Mouse (Mus musculus) natural killer cell, adult 2 months (primary cell): ENCODE data around the gene Rabl6.

Source experiments
- DNase-seq, 2 experiments: peaks; one replicate each; pipeline ENCODE4 v3.0.0; 2022; ENCODE audit warnings: low spot score in 2 of 2

The Rabl6 gene

DNA sequence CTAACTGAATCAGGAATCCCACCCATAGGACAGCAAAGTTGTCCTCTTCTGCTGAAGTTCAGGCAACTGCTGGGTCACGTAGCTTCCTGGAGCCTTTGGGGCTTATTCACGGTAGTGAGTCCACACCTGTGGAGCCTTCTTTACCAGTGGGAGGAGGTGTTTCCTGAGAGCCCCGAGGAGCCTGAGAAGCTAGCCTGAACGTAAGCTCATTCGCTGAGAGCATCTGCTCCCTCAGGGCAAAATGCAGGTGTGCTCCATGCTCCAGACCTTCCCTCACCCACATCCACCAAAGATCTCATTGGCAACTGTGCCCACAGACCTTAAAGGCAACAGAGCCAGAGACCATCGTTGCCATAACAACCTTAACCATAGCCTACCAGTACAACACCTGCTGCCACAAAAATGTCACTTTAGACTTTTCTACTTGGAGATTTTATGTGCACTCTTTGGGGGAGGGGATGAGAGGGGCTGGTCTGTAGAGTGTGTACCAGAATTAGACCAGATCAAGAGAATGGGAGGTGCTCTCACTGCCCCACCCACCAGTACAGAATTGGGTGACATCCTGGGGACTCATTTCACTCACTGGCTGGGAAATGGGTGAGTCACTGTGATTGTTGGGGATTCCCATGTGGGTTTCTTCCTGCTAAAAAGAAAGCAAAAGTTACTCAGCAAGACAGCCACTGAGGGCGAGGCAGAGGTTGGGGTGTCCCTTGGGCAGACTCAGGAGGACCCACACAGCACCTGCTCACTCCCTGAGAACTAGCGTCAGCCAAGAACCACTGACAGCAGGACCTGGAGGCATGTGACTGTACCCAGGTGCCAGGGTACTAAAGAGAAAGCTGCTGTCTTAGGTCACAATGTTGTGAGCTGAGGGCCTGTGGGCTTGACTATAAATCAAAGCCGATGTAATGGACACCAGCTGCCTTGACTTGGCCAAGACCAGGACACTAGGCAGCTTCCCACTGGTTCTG, 59.0 kb downstream of the Rabl6 start:
- peak; percentile 86 to 88 for DNase-seq

DNA sequence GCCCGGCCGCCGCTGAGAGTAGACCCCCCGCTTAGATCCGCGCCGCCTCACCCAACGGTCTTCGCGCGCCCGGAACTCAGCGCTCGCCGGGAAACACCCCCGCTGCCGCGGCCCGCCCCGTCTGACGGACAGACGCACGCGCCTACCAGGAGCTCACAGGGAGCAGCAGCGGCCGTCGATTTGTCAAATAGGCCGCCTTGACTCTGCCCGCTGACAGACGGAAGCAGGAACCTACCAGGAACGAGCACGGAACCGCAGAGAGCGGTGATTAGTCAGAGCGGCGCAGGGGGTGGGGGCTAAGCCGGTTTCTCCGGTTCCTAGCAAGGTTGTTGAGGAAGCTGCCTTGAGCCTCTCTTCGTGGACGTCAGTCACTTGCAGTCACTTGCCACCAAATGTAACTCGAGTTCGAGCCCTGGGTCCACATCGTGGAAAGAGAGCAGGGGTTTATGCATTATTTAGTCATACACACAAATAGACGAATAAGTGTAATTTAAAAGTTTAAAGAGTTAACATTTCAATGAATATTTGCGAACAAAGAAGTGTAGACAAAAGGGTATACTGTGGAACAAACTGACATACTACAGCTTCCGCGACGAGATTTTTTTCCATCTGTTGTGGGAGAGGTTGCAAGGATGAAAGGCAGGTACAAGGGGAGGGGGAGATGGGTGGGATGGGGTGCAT, 61.4 kb downstream of the Rabl6 start, which contains the start of gene Traf2:
Gene Traf2, minus strand, starts transcription at position 130 of the 681 bp plus-strand sequence.
- peak; percentile 98 for DNase-seq

DNA sequence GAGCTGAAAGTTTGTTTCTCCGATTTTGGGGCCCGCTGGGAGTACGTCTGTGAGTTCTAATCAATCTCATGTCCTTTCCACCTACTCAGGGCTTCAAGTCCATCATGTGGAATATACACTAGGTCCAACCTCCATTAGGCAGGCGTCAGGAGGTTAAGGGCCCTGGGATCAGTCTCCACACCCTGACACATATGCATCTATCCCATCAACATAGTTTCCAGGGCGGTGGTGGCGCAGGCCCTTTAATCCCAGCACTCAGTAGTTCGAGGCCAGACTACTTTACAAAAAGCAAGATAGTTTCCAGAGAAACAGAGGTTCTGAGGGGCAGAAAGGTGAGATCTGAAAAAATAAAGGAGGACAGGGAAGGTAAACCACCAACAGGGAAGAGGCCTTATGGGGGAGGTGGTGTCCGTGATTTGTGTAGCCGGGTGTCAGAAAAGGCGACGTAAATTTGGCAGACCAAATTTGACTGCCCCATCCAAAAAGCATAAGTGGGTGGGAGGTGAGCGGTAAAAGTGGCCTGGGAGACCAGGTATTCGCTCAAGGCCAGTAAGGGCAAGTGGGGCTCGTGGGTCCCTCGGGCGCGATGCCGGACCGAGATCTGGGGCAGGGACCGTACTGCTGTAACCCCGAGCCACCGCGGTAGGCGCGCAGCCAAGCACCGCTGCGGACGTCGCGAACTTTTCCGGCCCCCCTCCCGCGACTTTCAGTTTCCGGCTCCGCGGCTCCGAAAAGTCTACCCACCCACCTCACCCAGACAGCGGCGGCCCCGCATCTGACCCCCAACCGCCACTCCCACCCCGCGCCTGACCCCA, 62.1 kb downstream of the Rabl6 start:
- DNase-seq = no peak

DNA sequence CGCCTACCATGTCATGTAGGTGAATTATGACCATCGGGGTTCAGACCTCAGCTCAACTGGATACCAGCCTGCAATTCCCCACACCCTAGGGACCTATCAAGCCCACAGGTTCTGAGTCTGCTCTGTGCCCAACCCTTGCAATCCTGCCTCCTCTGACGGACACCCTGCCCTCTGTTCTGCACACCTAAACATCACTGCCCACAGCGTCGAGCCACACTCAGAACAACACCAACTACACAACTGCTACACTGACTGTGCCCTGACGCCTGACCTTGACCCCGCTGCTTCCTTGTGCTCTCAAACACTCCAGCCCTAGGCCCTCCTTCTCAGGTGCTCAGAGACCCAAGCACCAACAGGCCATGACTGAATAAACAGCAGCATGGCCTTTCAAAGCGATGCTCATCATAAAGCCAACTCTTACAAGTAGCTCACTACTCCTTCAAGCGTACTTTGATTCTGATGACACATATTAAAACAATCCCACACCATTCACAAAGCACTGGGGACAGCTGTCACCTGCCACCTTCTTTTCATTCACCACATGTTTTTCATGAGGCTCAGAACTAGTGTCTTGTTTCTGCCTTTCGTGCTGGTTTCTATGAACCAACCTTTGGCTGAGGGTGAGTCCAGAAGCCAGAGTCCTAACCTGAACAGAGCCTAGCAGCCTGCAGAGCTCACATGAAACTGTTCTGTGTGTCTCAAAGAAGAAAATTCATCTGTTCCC, 66.5 kb downstream of the Rabl6 start:
- no peak for DNase-seq

DNA sequence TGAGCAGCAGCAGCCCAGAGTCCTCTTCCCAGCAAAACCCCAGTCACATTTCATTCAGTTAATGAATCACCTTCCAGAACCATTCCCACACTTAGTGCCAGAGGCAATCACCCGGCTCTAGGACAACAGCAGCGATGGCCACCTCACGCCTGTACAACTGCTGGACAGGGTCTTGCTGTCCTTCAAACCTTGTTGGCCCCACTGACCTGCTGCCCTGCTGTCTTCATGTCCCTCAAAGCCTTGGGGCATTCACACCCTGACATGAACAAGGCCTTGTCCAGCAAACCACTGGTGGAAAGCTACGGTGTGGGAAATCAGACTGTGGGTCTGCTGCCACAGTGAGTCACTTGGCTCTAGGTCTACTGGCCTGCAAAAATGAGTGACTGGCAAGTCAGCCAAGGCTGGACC, 67.8 kb downstream of the Rabl6 start:
- no peak for DNase-seq

DNA sequence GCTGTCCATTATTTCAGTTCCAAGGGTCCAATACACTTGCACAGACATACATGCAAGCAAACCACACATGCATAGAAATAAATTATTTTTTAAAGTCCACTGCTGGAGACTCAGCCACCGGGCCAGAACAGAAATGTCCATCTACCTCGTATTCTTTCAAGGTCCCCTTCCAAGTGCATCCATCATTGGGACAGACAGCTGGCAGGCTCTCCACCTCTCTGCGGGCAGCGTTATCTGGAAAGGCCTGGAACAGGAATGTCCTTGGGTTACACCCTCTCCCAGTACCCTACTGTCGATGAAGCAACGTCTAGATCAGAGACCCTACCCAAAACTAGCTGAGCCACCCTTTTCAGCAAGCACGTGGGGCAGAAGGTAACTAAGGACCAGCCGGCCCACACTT, 71.8 kb downstream of the Rabl6 start:
- no peak for DNase-seq

DNA sequence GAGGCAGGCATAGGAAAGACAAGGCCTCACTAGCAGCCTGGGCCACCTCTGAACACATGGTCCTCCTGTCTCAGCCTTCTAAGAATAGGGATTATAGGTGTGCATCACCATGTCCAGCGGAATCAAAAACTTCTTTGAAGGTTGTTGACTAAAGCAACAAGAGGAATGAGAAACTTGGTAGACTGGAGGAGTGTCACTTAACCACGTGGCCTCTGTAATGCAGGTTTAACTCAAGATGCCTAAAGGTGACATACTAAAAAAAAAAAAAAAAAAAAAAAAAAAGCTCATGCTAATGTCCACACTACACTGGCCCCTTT, 73.5 kb downstream of the Rabl6 start:
- DNase-seq = no peak

DNA sequence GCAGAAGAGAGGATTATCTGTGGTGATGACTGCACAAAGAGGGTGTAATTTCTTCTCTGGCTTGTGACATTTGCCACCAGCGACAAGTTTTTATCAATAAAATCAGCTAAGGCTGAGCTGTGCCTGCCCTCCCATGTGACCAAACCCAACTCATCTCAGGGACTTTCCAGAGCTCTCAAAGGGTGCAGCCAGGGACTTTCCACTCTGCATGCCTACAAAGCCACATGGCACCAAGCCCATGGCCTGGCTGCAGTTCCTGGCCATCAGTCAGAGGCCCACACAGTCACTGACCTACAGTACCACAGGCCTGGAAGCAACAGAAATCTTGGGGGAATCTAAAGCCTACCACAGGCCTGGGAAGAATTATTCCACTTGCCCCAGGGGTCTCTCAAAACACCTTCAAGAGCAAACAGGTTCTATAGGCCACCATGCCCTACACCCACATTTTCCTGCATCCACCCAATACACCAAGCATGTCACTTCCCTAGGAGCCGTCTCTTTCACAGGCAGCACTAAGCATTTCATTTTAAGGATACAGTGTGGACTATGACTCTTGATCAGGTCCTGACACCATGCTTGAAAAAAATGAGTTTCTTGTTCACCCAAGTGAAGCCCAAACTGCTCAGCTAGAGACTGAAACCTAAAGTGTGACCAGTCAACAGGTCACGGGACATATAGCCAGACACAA, 74.0 kb downstream of the Rabl6 start:
- peak; percentile 87 for DNase-seq

DNA sequence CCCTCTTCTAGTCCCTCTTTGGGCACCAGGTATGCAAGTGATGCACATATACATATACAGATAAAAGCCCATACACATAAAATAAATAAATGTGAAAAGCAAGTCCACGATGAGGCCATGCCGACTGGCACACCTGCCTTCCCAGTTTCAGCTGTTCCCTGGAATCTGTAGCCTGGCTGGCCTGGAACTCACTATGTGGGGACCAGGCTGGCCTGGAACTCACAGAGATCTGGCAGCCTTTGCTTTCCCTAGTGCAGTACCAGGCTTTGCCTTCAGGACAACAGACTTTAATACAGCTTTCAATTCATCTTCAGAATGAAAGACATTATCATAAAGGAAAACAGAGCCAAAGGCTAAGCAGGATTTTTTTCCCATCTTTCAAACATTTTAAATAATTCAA, 74.6 kb downstream of the Rabl6 start:
- DNase-seq = no peak
